Mouse (Mus musculus): ENCODE measurements at regions not wholly inside any gene's neighbourhood (a gene's known extent, or its start where the extent isn't known, plus 50 kb on each side); places are given as distances from the start of the nearest gene placed in this dataset.
A peak's percentile ranks its signal among the peaks of the same experiment; 100 is the strongest.
"Not testable (repeated sequence)": the region's sequence is repeated elsewhere in the genome, so short reads cannot be mapped to it uniquely, and the experiment has no call there.

DNA sequence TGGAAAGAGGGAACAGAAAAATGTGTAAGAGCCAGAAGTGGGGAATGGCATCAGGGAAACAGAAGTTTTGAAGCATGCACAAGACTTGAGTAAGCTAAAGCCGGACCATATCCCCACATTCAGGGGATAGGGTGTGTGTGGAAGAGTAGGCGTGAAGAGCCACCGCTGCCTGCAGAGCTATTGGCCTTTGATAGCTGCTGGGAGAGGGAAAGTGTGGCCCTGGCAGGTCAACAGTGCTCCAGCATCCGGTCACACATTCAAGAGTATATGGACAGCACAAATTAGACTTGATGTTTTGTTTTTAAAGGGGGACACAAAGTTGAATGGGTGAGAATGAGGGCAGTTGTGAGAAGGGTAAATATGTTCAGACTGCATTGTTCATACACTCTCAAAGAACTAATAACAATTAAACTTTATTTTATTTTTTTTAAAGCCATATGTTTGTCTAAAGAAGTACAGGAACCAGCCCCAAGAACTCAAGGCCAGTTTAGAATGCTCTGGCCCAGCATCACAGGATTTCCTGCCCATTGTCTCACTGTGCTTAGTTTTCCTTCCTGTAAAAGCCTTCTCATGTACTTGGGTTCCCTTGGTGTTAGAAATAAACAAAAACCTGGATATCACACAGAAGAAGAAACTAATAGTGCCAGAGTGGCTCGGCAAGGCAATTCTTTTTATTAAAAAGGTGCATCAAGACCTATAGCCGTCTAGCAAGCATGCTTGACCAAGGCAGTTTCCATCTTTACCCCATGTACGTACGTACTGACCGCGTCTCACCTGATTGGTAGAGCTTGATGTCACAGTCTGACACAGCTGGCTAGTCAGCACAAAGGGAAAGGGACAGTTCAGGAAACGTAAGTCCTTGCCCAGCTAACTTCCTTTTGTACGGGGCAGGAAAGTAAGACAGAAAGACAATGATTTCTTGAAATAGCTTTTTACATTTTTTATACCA, 144.6 kb upstream of the Rbbp6 start:
- no peak for DNase-seq (ENCODE audit: low read depth, low spot score)

- DNase-seq (ENCODE audit: low read depth, low spot score): no peak
Measured at GRCm38 (mm10) chr7:122823429-122823828, 142.1 kb upstream of the Rbbp6 start.

DNA sequence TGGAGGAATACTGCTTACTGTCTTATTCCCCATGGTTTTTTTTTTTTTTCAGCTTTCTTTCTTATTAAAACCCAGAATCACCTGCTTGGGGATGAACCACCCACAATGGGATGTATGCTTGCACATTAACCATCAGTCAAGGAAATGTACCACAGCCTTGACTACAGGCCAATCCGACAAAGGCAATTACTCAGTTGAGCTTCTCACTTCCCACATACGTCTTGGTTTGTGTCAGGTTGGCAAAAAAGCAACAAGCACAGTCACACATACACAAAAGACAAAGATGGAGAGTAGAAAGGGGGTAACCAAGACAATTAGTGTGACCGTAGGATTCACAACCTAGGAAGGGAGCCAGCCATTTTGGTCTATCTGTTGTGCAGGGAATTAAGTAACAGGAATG, 126.4 kb upstream of the Rbbp6 start:
- DNase-seq (ENCODE audit: low read depth, low spot score): no peak

DNA sequence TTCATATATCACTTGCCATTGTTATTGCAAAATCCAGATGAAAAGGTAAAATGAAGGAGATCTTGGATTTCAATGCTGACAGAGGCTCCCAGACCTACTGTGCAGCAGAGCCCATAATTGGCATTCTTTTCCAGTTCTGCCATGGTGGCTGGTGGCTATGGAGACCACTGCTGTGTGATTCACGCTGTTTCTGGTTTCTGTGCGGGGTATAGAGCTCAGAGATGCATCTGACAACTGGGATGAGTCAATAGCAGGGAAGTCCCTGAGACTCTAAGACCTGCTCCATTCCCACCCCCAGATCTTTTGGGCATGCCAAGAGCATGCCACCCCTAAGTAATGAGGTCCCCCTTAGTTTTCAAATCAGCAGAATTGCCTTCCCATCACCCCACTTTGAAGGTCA, 120.7 kb upstream of the Rbbp6 start:
- no peak for DNase-seq (ENCODE audit: low read depth, low spot score)

DNA sequence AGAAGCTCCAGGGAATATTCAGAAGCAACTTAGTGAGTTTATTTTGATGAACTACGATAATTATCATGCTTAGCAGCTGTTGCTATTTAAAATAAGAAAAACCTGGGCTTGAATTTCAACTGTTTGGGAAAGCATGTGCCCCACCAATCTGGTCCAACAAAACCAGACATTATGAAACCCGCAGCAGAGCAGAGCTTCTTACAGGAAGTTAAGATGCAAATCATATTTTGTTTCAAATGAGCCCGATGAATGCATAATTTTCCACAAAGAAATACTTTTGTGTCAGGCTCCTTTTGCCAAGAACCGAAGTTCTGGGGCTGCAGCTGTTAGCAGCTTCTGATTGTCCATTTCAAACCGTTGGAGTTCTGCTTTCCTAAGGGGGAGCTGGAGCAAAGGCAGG, 118.1 kb upstream of the Rbbp6 start:
- DNase-seq (ENCODE audit: low read depth, low spot score): peak; percentile 52

- DNase-seq (ENCODE audit: low read depth, low spot score): no peak
Measured at GRCm38 (mm10) chr7:122873386-122873785, 92.1 kb upstream of the Rbbp6 start.

- DNase-seq (ENCODE audit: low read depth, low spot score): no peak
Measured at GRCm38 (mm10) chr7:122876286-122876685, 89.2 kb upstream of the Rbbp6 start.

- DNase-seq (ENCODE audit: low read depth, low spot score): not testable (repeated sequence)
Measured at GRCm38 (mm10) chr7:122881890-122882500, 83.5 kb upstream of the Rbbp6 start.

DNA sequence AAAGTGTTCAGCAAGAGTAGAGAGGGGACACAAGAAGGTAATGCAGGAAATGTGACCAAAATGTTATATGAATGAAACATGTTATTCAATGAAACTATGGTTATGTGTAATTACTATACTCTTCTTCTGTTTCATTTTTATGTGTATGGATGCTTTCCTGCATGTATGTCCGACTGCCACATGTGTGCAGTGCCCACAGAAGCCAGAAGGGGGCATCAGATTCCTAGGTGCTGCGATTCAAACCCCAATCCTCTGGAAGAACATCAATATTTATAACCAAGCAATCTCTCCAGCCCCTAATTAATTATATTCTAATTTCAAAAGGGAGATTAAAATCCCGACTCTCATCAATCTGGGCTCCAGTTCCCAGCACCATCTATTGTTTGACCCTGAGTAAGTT, 78.7 kb upstream of the Rbbp6 start:
- DNase-seq (ENCODE audit: low read depth, low spot score): no peak

- DNase-seq (ENCODE audit: low read depth, low spot score): no peak
Measured at GRCm38 (mm10) chr7:122897148-122897547, 68.3 kb upstream of the Rbbp6 start.

DNA sequence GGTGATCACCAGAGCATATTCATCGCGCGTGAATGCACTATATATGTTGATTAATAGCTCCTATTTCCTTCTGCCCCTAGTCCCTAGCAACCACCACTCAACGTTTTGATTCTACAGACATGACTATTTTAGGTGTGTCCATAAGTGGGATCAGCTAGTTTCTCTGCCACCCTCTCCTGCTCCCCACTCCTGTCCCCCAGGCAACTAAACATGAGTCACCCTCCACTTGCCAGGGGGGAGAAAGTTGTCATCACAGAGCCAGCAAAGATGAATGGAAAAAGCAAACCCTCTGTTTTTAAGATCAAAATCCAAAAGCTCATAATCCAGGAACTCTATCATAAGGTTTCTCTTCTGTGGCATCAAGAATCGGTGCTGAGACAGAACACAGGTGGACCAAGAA, 59.4 kb upstream of the Rbbp6 start:
- no peak for DNase-seq (ENCODE audit: low read depth, low spot score)

GRCm38 (mm10) chr7:122909296-122909695, 56.2 kb upstream of the Rbbp6 start:
- no peak for DNase-seq (ENCODE audit: low read depth, low spot score)
